Mouse (Mus musculus): Measurements from ENCODE around the gene Cyp2f2. TPM values are rescaled to one million over a fixed set of nuclear protein-coding genes. Genes with fewer than 3 reads are reported as not detected.

The Cyp2f2 gene
- polyA plus RNA-seq, 1 experiment from 2014 or later = not detected

Small RNAs within 50 kb of the gene (microRNA-seq; reads per million reads assigned to microRNA genes)
- not detected for gene Mir3101

Other genes starting within 250 kb of the Cyp2f2 start
- not detected in 2 replicates for gene Cyp2a22, start 180.5 kb upstream of the Cyp2f2 start, polyA plus RNA-seq (2016; fragmentation: Nextera tagmentation; extraction: Ambion mirVana)
- not detected in 2 replicates for gene Cyp2a12, start 90.8 kb upstream of the Cyp2f2 start, polyA plus RNA-seq (2016; fragmentation: Nextera tagmentation; extraction: Ambion mirVana)
- 0.15 and 0.34 TPM in 2 replicates for gene Cyp2t4, start 33.8 kb downstream of the Cyp2f2 start, polyA plus RNA-seq (2016; fragmentation: Nextera tagmentation; extraction: Ambion mirVana)
- 89.9 and 92.2 TPM in 2 replicates for gene Egln2, start 46.9 kb downstream of the Cyp2f2 start, polyA plus RNA-seq (2016; fragmentation: Nextera tagmentation; extraction: Ambion mirVana)
- 69.4 and 70.4 TPM in 2 replicates for gene Rab4b, start 59.0 kb downstream of the Cyp2f2 start, polyA plus RNA-seq (2016; fragmentation: Nextera tagmentation; extraction: Ambion mirVana)
- gene Gm21983, start 61.2 kb downstream of the Cyp2f2 start, polyA plus RNA-seq (2016; fragmentation: Nextera tagmentation; extraction: Ambion mirVana) = 0.59 TPM in 1 of 2 replicates, not detected in the other
- gene Mia, start 61.2 kb downstream of the Cyp2f2 start, polyA plus RNA-seq (2016; fragmentation: Nextera tagmentation; extraction: Ambion mirVana) = 9.0 and 11.7 TPM in 2 replicates
- 3.9 and 4.1 TPM in 2 replicates for gene BC024978, start 75.9 kb downstream of the Cyp2f2 start, polyA plus RNA-seq (2016; fragmentation: Nextera tagmentation; extraction: Ambion mirVana)
- gene Snrpa, start 76.4 kb downstream of the Cyp2f2 start, polyA plus RNA-seq (2016; fragmentation: Nextera tagmentation; extraction: Ambion mirVana) = 302 and 306 TPM in 2 replicates
- gene Itpkc, start 108.8 kb downstream of the Cyp2f2 start, polyA plus RNA-seq (2016; fragmentation: Nextera tagmentation; extraction: Ambion mirVana) = 6.3 and 7.5 TPM in 2 replicates
- 20.2 and 21.0 TPM in 2 replicates for gene Coq8b, start 113.1 kb downstream of the Cyp2f2 start, polyA plus RNA-seq (2016; fragmentation: Nextera tagmentation; extraction: Ambion mirVana)
- 40.6 and 41.8 TPM in 2 replicates for gene Numbl, start 138.5 kb downstream of the Cyp2f2 start, polyA plus RNA-seq (2016; fragmentation: Nextera tagmentation; extraction: Ambion mirVana)
- 12.4 and 16.5 TPM in 2 replicates for gene Ltbp4, start 217.8 kb downstream of the Cyp2f2 start, polyA plus RNA-seq (2016; fragmentation: Nextera tagmentation; extraction: Ambion mirVana)
- gene Shkbp1, start 236.1 kb downstream of the Cyp2f2 start, polyA plus RNA-seq (2016; fragmentation: Nextera tagmentation; extraction: Ambion mirVana) = 77.1 and 81.2 TPM in 2 replicates
- gene Gm20479, start 237.5 kb downstream of the Cyp2f2 start, polyA plus RNA-seq (2016; fragmentation: Nextera tagmentation; extraction: Ambion mirVana) = 1.5 TPM in 1 of 2 replicates, not detected in the other

Measured in forebrain, embryonic 12.5 days (tissue).